Mouse (Mus musculus) urinary bladder, adult 2 months (tissue): ENCODE data around the gene Odf4. TPM values are rescaled to one million over a fixed set of nuclear protein-coding genes. Genes with fewer than 3 reads are reported as not detected.
"Not testable (repeated sequence)": the region's sequence is repeated elsewhere in the genome, so short reads cannot be mapped to it uniquely, and the experiment has no call there.

Source experiments
- DNase-seq: peaks from one replicate; pipeline ENCODE4 v3.0.0; 2022; ENCODE audit warnings: low spot score
- polyA plus RNA-seq: library from polyadenylated mRNA; depleted of rRNA; stranded (reverse); fragments of >200 nt; gene quantifications from 2 replicates; pipeline ENCODE4 v1.2.3, GENCODE M21; 2012; rRNA removed

Odf4 gene
- polyA plus RNA-seq = not detected in 2 replicates

GRCm38 (mm10) chr11:68926981-68927380 is at the start of gene Odf4:
Gene Odf4 (minus strand): TSS chr11:68927081.
- DNase-seq = no peak

DNA sequence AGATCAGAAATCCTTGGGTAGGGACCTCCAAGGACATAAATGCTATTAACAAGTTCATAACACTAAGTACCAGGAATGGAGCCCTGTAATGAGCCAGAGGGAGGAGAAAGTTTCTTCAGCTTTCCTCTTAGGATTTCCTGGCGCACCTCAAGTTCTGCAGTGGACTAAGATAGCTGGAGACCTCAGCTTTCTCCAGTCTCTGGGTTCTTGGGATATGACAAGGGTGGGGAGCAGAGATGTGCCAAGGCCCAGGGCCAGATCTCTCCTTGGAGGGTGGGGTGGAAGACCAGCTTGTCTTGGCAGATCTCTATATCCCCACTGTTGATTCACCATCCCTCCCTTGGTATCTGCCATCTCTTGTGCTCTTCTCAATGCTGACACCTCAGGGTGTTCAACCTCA is 48.7 kb upstream of the Odf4 start:
- DNase-seq = no peak

DNA sequence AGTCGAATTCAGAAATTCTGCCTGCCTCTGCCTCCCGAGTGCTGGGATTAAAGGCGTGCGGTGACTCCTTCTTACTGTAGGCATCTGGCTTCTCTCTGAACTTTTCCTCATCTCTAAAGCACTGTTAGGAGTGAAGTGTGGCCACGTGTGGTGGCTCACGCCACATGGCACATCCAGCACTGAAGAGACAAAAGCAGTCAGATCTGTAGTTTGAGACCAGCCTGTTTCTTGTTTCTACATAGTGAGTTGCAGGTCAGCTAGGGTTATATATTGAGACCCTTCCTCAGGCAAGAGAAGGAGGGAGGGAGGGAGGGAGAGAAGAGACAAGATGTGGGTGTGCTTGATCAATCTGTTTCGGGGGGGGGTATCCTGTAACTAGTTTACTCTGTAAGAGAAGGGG is 48.2 kb upstream of the Odf4 start, which contains the start of gene Rangrf:
Gene Rangrf (minus strand): TSS at position 101 of the 400 bp plus-strand sequence.
- DNase-seq = no peak

GRCm38 (mm10) chr11:68974059-68974450 is 47.2 kb upstream of the Odf4 start:
- no peak for DNase-seq

- DNase-seq = peak; percentile 55
Observed at GRCm38 (mm10) chr11:68973250-68974058, 46.6 kb upstream of the Odf4 start.

GRCm38 (mm10) chr11:68970232-68970631 is 43.4 kb upstream of the Odf4 start:
- no peak for DNase-seq

DNA sequence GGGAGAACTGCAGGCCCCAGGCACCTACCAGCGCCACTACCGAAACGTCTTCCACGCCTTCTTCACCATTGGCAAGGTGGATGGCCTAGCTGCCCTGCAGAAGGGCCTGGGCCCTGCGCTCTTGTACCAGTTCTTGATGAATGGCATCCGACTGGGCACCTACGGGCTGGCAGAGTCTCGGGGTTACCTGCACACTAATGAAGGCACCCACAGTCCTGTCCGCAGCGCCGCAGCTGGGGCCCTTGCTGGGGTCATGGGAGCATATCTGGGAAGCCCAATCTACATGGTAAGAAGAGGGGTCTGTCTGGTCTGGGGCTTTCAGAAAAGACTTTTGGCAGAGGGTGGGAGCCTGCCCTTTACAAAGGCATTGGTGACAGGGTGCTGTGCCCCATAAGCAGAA is 41.9 kb upstream of the Odf4 start:
- DNase-seq = no peak

- peak; percentile 81 for DNase-seq
Observed at GRCm38 (mm10) chr11:68967337-68968282, 40.7 kb upstream of the Odf4 start, which contains the start of gene Slc25a35. Gene Slc25a35 (plus strand): TSS chr11:68968131.

GRCm38 (mm10) chr11:68966554-68966953 is 39.7 kb upstream of the Odf4 start:
- no peak for DNase-seq

DNA sequence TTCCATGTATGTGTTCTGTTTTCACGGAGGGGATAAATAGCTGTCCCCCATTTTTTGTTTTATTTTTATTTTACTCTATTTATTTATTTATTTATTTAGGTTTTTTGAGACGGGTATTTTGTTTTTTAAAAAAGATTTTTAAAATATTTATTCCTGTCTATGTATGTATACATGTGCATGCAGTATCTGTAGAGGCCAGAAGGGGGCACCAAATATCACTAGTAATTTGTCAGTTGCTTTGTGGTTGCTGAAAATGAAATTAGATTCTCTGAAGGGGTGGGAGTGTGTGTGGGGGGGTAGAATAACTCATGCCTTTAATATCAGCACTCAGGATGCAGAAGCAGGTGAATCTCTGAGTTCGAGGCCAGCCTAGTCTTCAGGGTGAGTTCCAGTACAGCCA is 39.0 kb upstream of the Odf4 start:
- no peak for DNase-seq

DNA sequence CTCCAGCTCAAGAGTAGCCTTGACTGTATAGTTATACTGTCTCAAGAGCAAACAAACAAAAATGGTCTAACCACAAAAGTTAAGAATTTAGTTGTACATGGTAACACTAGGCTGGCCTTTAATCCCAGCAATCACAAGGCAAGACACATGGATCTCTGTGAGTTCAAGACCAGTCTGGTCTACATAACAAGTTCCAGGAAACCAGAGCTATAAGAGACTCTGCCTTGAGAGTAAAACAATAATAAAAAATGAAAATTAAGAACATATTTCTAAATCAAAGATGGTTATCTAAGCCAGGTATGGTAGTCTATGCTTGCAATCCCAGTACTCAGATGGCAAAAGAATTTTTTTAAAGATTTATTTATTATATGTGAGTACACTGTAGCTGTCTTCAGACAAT is 38.2 kb upstream of the Odf4 start:
- DNase-seq = no peak

GRCm38 (mm10) chr11:68963405-68963804 is 36.5 kb upstream of the Odf4 start:
- DNase-seq = no peak

GRCm38 (mm10) chr11:68962159-68962558 is 35.3 kb upstream of the Odf4 start:
- DNase-seq = not testable (repeated sequence)

GRCm38 (mm10) chr11:68961596-68961995 is 34.7 kb upstream of the Odf4 start:
- DNase-seq = no peak

- no peak for DNase-seq
Observed at GRCm38 (mm10) chr11:68957971-68958370, 31.1 kb upstream of the Odf4 start.

DNA sequence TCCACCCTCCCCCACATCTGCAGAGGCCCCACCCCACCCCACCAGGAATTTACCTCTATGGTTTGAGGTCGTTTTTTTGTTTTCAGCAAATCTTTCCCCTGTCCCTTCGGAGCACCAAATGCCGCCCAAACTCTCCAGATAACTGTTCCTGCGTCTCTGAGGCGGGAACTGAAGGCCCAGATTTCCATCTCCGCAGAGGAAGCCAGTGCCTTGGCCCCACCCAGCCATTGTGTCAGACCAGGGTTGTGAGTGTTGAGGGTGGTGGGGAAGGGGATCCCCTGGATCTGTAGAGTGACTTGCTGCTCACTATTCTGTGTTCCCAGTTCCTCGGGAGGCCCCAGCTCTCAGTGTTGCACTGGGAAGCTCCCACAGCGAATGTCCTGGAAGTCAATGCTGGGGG is 30.4 kb upstream of the Odf4 start, which contains the start of gene Arhgef15:
Gene Arhgef15 (minus strand): TSS at position 173 of the 400 bp plus-strand sequence.
- no peak for DNase-seq

- DNase-seq = no peak
Observed at GRCm38 (mm10) chr11:68956697-68957096, 29.8 kb upstream of the Odf4 start.

DNA sequence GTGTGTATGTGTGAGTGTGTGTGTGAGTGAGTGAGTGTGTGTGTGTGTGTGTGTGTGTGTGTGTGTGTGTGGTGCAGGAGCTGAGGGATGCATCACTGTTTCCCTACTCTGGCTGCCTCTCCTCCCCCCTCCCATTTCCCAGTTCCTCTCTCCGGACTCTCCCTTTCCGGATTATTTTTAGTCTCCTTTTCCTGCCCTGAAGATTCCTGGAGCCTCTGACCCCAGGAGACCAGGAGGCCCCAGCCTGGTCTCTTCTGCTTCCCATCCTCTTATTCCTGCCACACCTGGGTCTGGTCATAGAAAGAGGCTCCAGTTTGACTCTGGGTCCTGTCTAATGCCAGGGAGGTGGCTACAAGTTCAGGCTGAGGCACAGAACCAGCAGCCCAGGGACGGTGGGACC is 29.2 kb upstream of the Odf4 start:
- DNase-seq = no peak

GRCm38 (mm10) chr11:68955473-68955872 is 28.6 kb upstream of the Odf4 start:
- no peak for DNase-seq

- no peak for DNase-seq
Observed at GRCm38 (mm10) chr11:68954408-68954807, 27.5 kb upstream of the Odf4 start.

- no peak for DNase-seq
Observed at GRCm38 (mm10) chr11:68953903-68954302, 27.0 kb upstream of the Odf4 start.

GRCm38 (mm10) chr11:68947542-68947993 is 20.7 kb upstream of the Odf4 start:
- no peak for DNase-seq
